Mouse (Mus musculus): Measurements from ENCODE around the gene Tmc8. TPM values are rescaled to one million over a fixed set of nuclear protein-coding genes. Genes with fewer than 3 reads are reported as not detected.
A peak's percentile ranks its signal among the peaks of the same experiment; 100 is the strongest.
"Not testable (repeated sequence)": the region's sequence is repeated elsewhere in the genome, so short reads cannot be mapped to it uniquely, and the experiment has no call there.

Tmc8 gene
- polyA plus RNA-seq, 1 experiment = 12.0 TPM

- 87% methylated on average over 7 of the region's 7 CpGs for WGBS
Measured at GRCm38 (mm10) chr11:117800038-117800437, 18.2 kb downstream of the Tmc8 start.

DNA sequence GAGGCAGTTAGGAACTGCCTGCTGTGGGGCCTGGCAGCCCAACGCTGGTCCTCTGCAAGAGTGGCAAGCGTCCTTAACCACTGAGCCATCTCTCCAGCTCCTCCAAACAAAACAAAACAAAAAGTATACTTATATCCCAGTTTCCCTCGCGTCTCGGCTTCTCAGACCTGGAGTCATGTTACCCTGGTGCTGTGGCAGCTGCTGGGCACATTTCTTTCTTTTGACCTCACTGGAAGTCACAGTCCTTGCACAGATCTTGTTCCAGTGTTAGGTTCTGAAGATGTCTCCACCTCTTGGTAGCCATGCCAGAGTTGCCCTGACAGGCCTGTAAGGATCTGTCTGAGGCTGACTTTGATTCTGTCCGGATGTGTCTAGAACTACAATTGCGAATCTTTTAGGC lies 19.8 kb downstream of the Tmc8 start:
- Histone ChIP-seq H3K4me1 (ENCODE audit: control insufficient read depth, insufficient read depth, low read length) (no peaks in the 10 kb centered on the region), H3K4me3 (replicated peaks; ENCODE audit: extremely low read depth, low read depth, low read length) (no peak overlapping the region)
- WGBS = 77% methylated on average over 7 of the region's 7 CpGs
- no peak for DNase-seq
- TF ChIP-seq CTCF (IDR thresholded peaks at IDR 0.05; ENCODE audit: insufficient read depth, low read length) (no peak), POLR2A (IDR thresholded peaks at IDR 0.05; ENCODE audit: borderline replicate concordance, extremely low read depth, low read depth, low read length) (no peak)

More at GRCm38 (mm10) chr11:117800038-117800437, 18.2 kb downstream of the Tmc8 start:
- no peak for DNase-seq
- Histone ChIP-seq H3K4me3 (replicated peaks; ENCODE audit: extremely low read depth, low read depth, low read length) (no peak overlapping the region), H3K4me1 (ENCODE audit: control insufficient read depth, insufficient read depth, low read length) (no peaks in the 10 kb centered on the region)
- TF ChIP-seq POLR2A (IDR thresholded peaks at IDR 0.05; ENCODE audit: borderline replicate concordance, extremely low read depth, low read depth, low read length) = no peak
- TF ChIP-seq CTCF (IDR thresholded peaks at IDR 0.05; ENCODE audit: insufficient read depth, low read length) = no peak

- no peak for DNase-seq
- Histone ChIP-seq H3K4me1 (ENCODE audit: control insufficient read depth, insufficient read depth, low read length) (no peaks in the 10 kb centered on the region), H3K4me3 (replicated peaks; ENCODE audit: extremely low read depth, low read depth, low read length) (no peak overlapping the region)
- WGBS = 71% methylated on average over 3 of the region's 3 CpGs
- TF ChIP-seq POLR2A (IDR thresholded peaks at IDR 0.05; ENCODE audit: borderline replicate concordance, extremely low read depth, low read depth, low read length) (no peak), CTCF (IDR thresholded peaks at IDR 0.05; ENCODE audit: insufficient read depth, low read length) (no peak)
Measured at GRCm38 (mm10) chr11:117803166-117803688, 21.4 kb downstream of the Tmc8 start.

- TF ChIP-seq POLR2A (IDR thresholded peaks at IDR 0.05; ENCODE audit: borderline replicate concordance, extremely low read depth, low read depth, low read length) (no peak), CTCF (IDR thresholded peaks at IDR 0.05; ENCODE audit: insufficient read depth, low read length) (no peak)
- no peaks in the 10 kb centered on the region; the same call in 1 of the 2 replicates for H3K4me1 ChIP-seq (ENCODE audit: control insufficient read depth, insufficient read depth, low read length)
- no peak for DNase-seq
- no peak overlapping the region for H3K4me3 ChIP-seq (replicated peaks; ENCODE audit: extremely low read depth, low read depth, low read length)
- 92% methylated on average over 6 of the region's 6 CpGs for WGBS
Measured at GRCm38 (mm10) chr11:117806781-117807180, 24.9 kb downstream of the Tmc8 start.

- no peak for TF ChIP-seq CTCF (IDR thresholded peaks at IDR 0.05; ENCODE audit: insufficient read depth, low read length)
- TF ChIP-seq POLR2A (IDR thresholded peaks at IDR 0.05; ENCODE audit: borderline replicate concordance, extremely low read depth, low read depth, low read length) = peak; percentile 73; the same call in 1 of the 2 replicates
- peak; percentile 82 for DNase-seq
- under 1% methylated on average over 75 of the region's 75 CpGs for WGBS
- H3K4me1 ChIP-seq (ENCODE audit: control insufficient read depth, insufficient read depth, low read length) = peaks cover 9% of the 10 kb centered on the region
- peak within 1 kb of the TSS; percentile 93 for H3K4me3 ChIP-seq (replicated peaks; ENCODE audit: extremely low read depth, low read depth, low read length)
Measured at GRCm38 (mm10) chr11:117809407-117810311, 27.8 kb downstream of the Tmc8 start, which contains the start of the genes Gm20708 and Syngr2. Gene Gm20708 (plus strand): TSS chr11:117809668. Gene Syngr2 (plus strand): TSS chr11:117809668.

DNA sequence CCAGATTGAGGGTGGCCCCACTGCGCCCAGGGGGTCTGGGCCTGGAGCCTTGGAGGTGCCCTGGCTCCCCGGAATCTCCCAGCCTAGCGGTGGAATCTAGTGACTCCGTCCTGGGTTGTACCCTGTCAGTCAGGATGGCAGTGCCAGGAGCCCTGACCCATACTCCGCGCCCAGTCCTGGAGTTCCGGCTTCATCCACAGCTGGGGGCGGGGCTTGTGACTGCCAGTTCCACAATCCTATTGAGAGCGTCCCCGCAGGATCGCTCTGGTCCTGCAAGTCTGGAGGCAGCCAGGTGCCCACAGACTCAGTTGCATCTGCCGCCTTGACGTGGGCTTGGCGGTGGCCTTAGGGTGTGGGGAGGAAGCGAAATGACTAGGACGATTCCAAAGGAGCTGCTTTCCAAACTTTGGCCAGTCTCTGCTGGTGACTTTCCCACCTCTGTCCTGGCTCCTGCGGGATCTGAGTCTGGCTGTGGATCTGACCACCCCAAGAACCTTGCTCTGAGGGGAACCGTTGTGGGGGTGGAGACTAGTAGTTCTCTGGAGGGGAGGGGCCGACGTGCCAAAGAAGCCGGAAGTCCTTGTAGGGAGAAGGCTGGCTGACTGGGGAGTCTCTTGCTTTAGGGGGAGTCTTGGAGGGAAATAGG lies 28.6 kb downstream of the Tmc8 start:
- TF ChIP-seq POLR2A (IDR thresholded peaks at IDR 0.05; ENCODE audit: borderline replicate concordance, extremely low read depth, low read depth, low read length) = peak; percentile 8; the same call in 1 of the 2 replicates
- peak; percentile 50 for TF ChIP-seq CTCF (IDR thresholded peaks at IDR 0.05; ENCODE audit: insufficient read depth, low read length)
- under 1% methylated on average over 21 of the region's 21 CpGs for WGBS
- peak; percentile 85 for DNase-seq

DNA sequence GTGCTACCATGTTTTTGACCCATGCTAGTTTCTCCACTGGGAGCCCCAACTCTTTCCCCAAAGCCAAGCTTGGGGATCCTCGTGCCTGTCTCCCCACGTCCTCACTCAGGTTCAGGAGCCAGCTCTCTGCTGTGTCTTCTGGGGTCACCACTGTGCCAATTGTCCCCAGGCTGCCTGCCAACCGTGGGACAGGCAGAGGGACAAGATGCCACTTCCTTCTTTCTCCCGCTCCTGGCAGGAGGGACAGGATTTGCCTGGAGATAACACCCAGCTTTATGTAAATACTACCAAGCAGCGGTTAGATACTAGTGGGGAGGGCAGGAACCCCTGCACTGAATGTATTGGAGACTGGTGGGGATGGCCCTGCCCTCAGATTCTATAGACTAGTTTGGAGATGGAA lies 32.0 kb downstream of the Tmc8 start:
- Histone ChIP-seq H3K4me1 (ENCODE audit: control insufficient read depth, insufficient read depth, low read length) (peaks cover 12% of the 10 kb centered on the region), H3K4me3 (replicated peaks; ENCODE audit: extremely low read depth, low read depth, low read length) (no peak overlapping the region)
- DNase-seq = no peak
- TF ChIP-seq POLR2A (IDR thresholded peaks at IDR 0.05; ENCODE audit: borderline replicate concordance, extremely low read depth, low read depth, low read length) = no peak
- TF ChIP-seq CTCF (IDR thresholded peaks at IDR 0.05; ENCODE audit: insufficient read depth, low read length) = no peak
- 30% methylated on average over 5 of the region's 5 CpGs for WGBS

More for the DNA sequence above, 28.6 kb downstream of the Tmc8 start:
- Histone ChIP-seq H3K4me3 (replicated peaks; ENCODE audit: extremely low read depth, low read depth, low read length) (peak overlapping the region; percentile 93), H3K4me1 (ENCODE audit: control insufficient read depth, insufficient read depth, low read length) (peaks cover 12% of the 10 kb centered on the region)

DNA sequence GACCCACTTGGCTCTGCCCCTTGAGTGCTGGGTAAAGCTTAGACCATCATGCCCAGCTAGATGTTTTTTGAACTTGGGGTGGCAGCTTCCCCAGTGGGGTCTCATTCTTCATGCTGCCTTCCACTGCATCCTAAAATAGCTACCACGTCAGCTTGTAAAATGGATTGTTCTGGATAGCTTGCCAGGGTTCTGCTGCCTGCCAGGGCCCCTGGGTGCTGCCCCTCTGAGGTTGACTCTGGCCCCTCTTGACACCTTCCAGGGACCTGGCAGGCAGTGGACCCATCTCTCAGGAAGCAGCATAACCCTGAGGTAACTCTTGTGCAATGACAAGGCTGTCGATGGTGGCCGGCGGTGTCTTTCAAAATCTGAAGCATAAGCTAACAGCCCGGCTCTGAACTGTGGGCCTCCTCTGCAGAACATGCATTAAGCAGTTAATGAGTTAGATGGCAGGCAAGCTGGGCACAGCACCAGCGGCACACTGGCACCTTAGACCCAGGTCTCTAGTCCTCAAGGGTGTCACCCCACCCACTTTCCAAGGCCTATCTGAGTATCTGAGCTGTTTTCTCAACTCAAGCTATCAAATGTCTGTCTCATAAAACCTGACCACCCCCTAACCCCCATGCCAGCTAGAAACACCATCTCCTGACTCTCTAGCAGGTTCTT lies 33.0 kb downstream of the Tmc8 start:
- Histone ChIP-seq H3K4me1 (ENCODE audit: control insufficient read depth, insufficient read depth, low read length) (peaks cover 12% of the 10 kb centered on the region), H3K4me3 (replicated peaks; ENCODE audit: extremely low read depth, low read depth, low read length) (no peak overlapping the region)
- no peak for DNase-seq
- WGBS = 73% methylated on average over 6 of the region's 6 CpGs
- TF ChIP-seq CTCF (IDR thresholded peaks at IDR 0.05; ENCODE audit: insufficient read depth, low read length) (no peak), POLR2A (IDR thresholded peaks at IDR 0.05; ENCODE audit: borderline replicate concordance, extremely low read depth, low read depth, low read length) (no peak)

GRCm38 (mm10) chr11:117815850-117816249 lies 34.0 kb downstream of the Tmc8 start:
- not testable (repeated sequence) for DNase-seq; H3K4me3 ChIP-seq (replicated peaks; ENCODE audit: extremely low read depth, low read depth, low read length)
- 74% methylated on average over 9 of the region's 9 CpGs for WGBS
- H3K4me1 ChIP-seq (ENCODE audit: control insufficient read depth, insufficient read depth, low read length) = peaks cover 12% of the 10 kb centered on the region

Data from lung, adult 2 months (tissue).